ENCODE assay signal across 47 mouse cellular contexts in genomic region chr13:95439569-95439968, GRCm38 (mm10). TPM values are rescaled to one million over a fixed set of nuclear protein-coding genes. Genes with fewer than 3 reads are reported as not detected.
"Had no signal": no experiment of that assay in that cellular context is flagged by ENCODE, and none has a peak within 500 bp of the region (broad histone marks: within the 10 kb centered on the region; RNA-seq: fewer than 3 reads in every experiment).

No protein-coding gene starts in this region.

- H3K27ac ChIP-seq: limb, embryonic 10.5 days; limb, embryonic 12.5 days; limb, embryonic 13.5 days; limb, embryonic 15.5 days; liver, embryonic 12.5 days; liver, embryonic 13.5 days; liver, embryonic 14.5 days; liver, embryonic 15.5 days; lung, embryonic 15.5 days; macrophage; midbrain, embryonic 10.5 days; midbrain, embryonic 12.5 days; midbrain, embryonic 13.5 days; midbrain, embryonic 15.5 days; neural tube, embryonic 12.5 days had no signal

- ATAC-seq: liver, embryonic 12.5 days; liver, postnatal 0 days; lung, postnatal 0 days; midbrain, embryonic 13.5 days; midbrain, embryonic 15.5 days; midbrain, embryonic 16.5 days had no signal

- H3K4me3 ChIP-seq: limb, embryonic 10.5 days; limb, embryonic 12.5 days; limb, embryonic 13.5 days; limb, embryonic 15.5 days; liver, embryonic 12.5 days; liver, embryonic 13.5 days; liver, embryonic 15.5 days; lung, embryonic 15.5 days; megakaryocyte, embryonic 14.5 days; midbrain, embryonic 10.5 days; midbrain, embryonic 12.5 days; midbrain, embryonic 13.5 days; midbrain, embryonic 15.5 days; myocyte; neural tube, embryonic 12.5 days had no signal

- DNase-seq: left cerebral cortex, postnatal 4 days; liver; liver, embryonic 13.5 days; liver, postnatal 0 days; lung, adult 18-20 months; lung, adult 2 months; lung, embryonic 14.5 days; lung, postnatal 10 days; lung, postnatal 14 days; lung, postnatal 36 days; lung, postnatal 4 days; midbrain, embryonic 14.5 days had no signal

- H3K4me1 ChIP-seq: liver, embryonic 13.5 days; liver, embryonic 15.5 days; lung, embryonic 15.5 days had no signal

RNA-seq across cellular contexts. Expression of gene Crhbp, which starts 5.2 kb away (rescaled TPM):
- total RNA-seq: liver, adult 2 months; megakaryocyte progenitor cell, adult 5-6 weeks; megakaryocyte, adult 5-6 weeks; megakaryocyte-erythroid progenitor cell, adult 5-6 weeks; monocyte, adult 5-6 weeks had no signal
- polyA plus RNA-seq: liver, adult 2 months; liver, embryonic 12.5 days; liver, embryonic 13.5 days; lung, adult 2 months; lung, postnatal 0 days; macrophage had no signal

RNA-seq across cellular contexts. Expression of gene S100z, which starts 39.0 kb away (rescaled TPM):
- total RNA-seq: left cerebral cortex, postnatal 10 days; left cerebral cortex, postnatal 14 days; left cerebral cortex, postnatal 25 days; left cerebral cortex, postnatal 36 days; left cerebral cortex, postnatal 4 days; liver, adult 2 months; megakaryocyte progenitor cell, adult 5-6 weeks; megakaryocyte, adult 5-6 weeks; megakaryocyte-erythroid progenitor cell, adult 5-6 weeks; midbrain, postnatal 0 days; monocyte, adult 5-6 weeks had no signal
- polyA plus RNA-seq: limb, embryonic 10.5 days; limb, embryonic 11.5 days; limb, embryonic 12.5 days; limb, embryonic 13.5 days; limb, embryonic 14.5 days; limb, embryonic 15.5 days; liver, adult 2 months; liver, embryonic 11.5 days; liver, embryonic 12.5 days; liver, embryonic 13.5 days; liver, embryonic 14.5 days; liver, embryonic 15.5 days; liver, embryonic 16.5 days; liver, postnatal 0 days; lung, adult 2 months; lung, embryonic 15.5 days; lung, embryonic 16.5 days; lung, postnatal 0 days; macrophage; midbrain, embryonic 10.5 days; midbrain, embryonic 11.5 days; midbrain, embryonic 12.5 days; midbrain, embryonic 13.5 days; midbrain, embryonic 14.5 days; midbrain, embryonic 15.5 days; midbrain, embryonic 16.5 days; midbrain, postnatal 0 days; myocyte; neural tube, embryonic 11.5 days; neural tube, embryonic 12.5 days had no signal
